Mouse (Mus musculus) thymus, postnatal 0 days (tissue): ENCODE measurements around the gene Map2k2. TPM values are rescaled to one million over a fixed set of nuclear protein-coding genes. Genes with fewer than 3 reads are reported as not detected.
"Not testable (repeated sequence)": the region's sequence is repeated elsewhere in the genome, so short reads cannot be mapped to it uniquely, and the experiment has no call there.

Source experiments
- DNase-seq: peaks from one replicate; pipeline ENCODE4 v3.0.0-alpha.2; 2015; ENCODE audit warnings: low spot score
- microRNA-seq: library from miRNA; unstranded; fragments of <30 nt; microRNA quantifications from one replicate; pipeline ENCODE4, GENCODE M21; 2016; ENCODE audit warnings: borderline number of aligned reads
- polyA plus RNA-seq: library from polyadenylated mRNA; unstranded; fragments of >200 nt; fragmentation: Nextera tagmentation; extraction: Ambion mirVana; gene quantifications from 2 replicates; pipeline ENCODE4 v1.2.1, GENCODE M21; 2015

The Map2k2 gene
- polyA plus RNA-seq, 1 experiment from 2014 or later: 150 TPM

DNA sequence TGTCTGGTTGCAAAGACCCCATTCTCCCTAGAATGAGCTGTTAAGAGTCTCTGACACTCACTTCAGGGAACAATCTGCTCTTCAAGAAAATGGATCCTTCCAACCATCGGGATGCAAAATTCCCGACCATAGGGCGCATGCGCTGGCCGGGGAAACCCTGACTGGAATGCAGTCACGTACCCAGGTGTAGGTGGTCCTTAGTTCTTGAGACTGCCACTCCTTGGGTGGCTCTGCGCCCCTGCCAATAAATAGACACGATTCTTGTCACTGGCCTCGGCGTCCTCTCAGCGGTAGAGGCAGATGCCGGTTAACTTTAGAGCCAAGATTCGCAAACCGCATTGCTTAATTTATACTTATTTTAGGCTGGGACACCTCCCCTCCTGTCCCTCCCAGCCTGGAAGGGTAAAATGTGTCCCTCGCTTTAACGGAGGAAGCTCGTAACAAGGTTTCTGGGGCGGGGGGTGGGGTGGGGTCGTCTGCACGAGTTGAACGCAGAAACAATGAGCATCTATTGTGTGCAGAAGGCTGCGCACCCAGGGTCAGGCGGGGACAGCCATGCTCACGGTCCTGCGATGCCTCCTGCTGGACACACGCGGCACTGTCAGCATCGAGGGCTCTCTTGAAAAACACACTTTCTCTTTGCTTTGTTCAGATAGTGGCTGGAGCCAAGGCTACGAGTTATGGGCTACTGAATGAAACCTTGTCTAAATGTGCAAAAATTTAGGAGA lies 69.1 kb downstream of the Map2k2 start:
- peak; percentile 90 for DNase-seq

DNA sequence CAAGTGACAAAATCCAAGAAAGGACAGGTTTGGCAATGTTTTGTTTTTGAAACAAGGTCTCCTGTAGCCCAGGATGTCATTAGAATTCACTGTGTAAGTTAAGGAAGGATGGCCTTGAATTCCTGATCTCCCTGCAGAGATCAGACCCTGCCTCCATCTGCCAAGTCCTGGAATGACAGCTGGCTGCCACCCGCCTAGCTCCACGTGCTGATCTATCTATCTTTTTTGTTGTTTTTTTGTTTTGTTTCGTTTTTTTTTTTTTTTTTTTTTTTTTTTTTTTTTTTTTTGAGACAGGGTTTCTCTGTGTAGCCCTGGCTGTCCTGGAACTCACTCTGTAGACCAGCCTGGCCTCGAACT lies 69.6 kb downstream of the Map2k2 start:
- DNase-seq: not testable (repeated sequence)

DNA sequence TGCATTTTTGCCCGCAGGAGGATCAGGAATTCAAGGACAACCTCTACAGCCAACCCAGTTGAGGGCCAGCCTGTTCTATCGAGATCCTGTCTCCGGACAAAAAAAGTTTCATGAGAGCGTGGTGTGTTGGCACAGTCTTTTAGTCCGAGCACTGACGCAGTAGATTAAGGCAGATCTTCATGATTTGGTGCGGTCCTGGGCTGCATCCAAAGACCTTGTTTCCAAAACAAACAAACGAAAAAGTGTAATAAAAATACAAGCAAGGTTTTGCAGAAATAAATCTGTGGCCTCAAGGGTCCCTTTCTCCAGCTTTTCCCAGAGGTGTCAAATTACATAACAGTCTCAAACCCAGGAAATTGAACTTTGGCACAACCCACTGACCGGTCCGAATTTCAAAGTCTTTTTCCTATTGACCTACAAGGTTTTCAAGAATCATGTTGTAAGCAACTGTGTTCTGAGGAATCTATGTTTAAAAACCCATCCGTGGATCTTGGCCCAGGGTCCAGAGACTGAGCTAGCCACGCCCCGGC lies 70.3 kb downstream of the Map2k2 start:
- DNase-seq: no peak

DNA sequence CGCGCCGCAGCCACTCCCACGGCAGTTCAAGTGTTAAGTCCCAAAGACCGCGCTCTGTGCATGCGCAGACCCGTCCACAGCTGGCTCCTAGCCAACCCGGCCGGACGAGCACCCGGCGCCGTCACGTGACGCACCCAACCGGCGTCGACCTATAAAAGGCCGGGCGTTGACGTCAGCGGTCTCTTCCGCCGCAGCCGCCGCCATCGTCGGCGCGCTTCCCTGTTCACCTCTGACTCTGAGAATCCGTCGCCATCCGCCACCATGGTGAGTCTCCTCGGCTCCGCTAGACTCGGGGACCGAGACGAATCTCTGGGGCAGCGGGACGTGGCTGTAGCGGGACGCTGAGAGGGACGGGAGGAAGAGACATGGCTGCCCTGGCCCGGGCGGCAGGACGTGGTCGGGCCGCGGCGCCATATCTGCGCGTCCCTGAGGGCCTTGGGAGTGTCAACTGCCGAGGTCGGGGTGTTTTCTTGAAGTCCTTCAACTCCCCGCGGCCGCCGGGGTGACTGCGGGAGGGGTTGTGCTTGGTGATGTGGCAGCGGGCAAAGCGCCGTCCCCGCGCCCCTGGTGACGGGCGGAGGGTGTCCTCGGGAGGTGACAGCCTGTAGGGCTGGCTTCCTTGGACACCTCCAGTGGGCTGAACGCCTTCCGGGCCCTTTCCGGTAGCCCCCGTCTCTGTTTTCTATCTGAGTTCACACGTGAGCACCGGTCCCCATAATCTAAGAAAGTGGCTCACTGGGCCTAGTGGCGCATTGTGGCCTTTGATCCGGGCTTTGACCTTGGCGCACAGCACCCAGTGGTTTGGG lies 71.0 kb downstream of the Map2k2 start, which contains the start of gene Eef2:
Eef2 (plus strand) TSS at position 166 of the 806 bp plus-strand sequence.
- DNase-seq: peak; percentile 98

DNA sequence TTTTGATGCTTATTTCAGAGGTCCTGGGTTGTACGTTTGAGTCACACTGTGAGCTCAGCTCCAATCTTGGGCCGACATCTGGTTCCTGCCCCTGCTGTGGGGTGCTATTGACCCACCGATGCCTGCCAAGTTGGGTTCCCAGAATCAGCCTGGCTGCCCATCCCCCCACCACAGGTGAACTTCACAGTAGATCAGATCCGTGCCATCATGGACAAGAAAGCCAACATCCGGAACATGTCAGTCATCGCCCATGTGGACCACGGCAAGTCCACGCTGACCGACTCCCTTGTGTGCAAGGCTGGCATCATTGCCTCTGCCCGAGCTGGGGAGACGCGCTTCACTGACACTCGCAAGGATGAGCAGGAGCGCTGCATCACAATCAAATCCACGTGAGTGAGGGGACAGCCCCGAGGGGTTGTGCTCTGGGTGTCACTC lies 71.8 kb downstream of the Map2k2 start:
- DNase-seq: no peak

DNA sequence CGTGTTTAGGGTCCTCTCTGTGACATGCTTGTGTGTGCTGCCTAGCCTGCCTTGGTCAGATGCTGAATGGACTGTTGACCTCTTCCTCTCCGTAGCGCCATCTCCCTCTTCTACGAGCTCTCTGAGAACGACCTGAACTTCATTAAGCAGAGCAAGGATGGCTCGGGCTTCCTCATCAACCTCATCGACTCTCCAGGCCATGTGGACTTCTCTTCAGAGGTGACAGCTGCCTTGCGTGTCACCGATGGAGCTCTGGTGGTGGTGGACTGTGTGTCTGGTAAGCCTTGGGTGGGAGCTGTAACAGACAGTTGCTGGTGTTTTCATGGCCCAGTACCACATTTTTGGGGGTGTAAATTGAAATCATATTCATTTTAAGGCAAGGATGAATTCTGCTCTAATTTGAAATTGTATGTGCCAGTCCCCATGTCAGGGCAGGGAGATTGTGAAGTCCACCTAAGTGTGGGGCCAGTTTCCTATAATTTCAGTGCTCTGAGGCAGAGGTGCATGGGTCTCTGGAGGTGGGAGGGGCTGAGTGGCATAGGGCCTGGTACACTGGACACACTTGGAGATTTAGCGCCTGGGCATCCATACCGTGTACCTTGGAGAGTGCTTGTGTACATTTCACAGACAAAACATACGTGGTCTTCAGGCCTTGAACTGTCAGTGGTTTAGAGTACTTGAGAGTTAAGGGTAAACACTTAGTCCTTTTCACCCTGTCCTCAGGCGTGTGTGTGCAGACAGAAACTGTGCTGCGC lies 72.4 kb downstream of the Map2k2 start:
- DNase-seq: no peak

DNA sequence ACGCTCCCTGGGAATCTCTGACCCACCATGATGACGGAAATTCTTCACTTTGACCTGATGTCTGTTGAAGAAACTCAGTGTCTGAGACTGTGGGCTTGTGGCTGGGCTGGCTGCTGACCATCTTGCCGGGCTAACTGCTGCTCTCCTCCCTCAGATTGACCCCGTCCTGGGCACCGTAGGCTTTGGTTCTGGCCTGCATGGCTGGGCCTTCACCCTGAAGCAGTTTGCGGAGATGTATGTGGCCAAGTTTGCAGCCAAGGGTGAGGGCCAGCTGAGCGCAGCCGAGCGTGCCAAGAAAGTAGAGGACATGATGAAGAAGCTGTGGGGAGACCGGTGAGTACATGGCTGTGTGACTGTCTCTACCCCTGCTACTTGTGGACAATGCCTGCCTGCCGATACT lies 73.2 kb downstream of the Map2k2 start:
- no peak for DNase-seq

DNA sequence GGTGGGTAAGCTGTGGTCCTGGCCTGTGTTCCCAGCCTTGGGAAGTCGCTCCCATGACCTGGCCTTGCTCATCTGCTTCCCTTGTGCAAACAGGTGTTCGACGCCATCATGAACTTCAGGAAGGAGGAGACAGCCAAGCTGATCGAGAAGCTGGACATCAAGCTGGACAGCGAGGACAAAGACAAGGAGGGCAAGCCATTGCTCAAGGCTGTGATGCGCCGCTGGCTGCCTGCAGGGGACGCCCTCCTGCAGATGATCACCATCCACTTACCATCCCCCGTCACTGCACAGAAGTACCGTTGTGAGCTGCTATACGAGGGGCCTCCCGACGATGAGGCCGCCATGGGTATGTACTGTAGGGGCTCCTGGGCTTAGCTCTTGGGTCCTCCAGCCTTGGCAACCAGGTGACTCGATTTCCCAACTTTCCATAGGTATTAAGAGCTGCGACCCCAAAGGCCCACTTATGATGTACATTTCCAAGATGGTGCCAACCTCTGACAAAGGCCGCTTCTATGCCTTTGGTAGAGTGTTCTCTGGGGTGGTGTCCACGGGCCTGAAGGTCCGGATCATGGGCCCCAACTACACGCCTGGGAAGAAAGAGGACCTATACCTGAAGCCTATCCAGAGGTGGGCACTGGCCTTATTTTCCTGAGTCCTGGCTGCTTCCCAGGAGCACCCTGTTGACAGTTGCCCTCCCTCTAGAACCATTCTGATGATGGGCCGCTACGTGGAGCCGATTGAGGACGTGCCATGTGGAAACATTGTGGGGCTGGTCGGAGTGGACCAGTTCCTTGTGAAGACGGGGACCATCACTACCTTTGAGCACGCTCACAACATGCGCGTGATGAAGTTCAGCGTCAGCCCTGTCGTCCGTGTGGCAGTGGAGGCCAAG lies 74.0 kb downstream of the Map2k2 start:
- DNase-seq: no peak

DNA sequence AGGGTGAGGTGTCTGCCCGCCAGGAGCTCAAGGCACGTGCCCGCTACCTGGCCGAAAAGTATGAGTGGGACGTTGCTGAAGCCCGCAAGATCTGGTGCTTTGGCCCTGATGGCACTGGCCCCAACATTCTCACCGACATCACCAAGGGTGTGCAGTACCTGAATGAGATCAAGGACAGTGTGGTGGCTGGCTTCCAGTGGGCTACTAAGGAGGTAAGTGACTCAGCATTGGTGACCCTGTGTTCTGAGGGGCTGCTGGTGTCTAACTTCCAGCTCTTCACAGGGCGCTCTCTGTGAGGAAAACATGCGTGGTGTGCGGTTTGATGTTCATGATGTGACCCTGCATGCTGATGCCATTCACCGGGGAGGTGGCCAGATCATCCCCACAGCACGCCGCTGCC lies 75.2 kb downstream of the Map2k2 start:
- DNase-seq: no peak

DNA sequence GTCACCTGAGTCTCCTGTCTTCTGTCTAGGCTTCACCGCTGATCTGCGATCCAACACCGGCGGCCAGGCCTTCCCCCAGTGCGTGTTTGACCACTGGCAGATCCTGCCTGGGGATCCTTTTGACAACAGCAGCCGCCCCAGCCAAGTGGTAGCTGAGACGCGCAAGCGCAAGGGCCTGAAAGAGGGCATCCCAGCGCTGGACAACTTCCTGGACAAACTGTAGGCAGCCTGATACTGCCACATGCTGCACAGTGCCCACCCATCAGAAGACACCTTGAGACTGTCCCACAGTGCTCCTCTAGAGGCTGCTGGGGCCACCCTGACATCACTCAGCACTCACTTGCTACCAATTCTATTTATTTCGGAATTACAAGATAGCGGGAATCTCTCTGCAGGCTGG lies 76.1 kb downstream of the Map2k2 start:
- DNase-seq: not testable (repeated sequence)

DNA sequence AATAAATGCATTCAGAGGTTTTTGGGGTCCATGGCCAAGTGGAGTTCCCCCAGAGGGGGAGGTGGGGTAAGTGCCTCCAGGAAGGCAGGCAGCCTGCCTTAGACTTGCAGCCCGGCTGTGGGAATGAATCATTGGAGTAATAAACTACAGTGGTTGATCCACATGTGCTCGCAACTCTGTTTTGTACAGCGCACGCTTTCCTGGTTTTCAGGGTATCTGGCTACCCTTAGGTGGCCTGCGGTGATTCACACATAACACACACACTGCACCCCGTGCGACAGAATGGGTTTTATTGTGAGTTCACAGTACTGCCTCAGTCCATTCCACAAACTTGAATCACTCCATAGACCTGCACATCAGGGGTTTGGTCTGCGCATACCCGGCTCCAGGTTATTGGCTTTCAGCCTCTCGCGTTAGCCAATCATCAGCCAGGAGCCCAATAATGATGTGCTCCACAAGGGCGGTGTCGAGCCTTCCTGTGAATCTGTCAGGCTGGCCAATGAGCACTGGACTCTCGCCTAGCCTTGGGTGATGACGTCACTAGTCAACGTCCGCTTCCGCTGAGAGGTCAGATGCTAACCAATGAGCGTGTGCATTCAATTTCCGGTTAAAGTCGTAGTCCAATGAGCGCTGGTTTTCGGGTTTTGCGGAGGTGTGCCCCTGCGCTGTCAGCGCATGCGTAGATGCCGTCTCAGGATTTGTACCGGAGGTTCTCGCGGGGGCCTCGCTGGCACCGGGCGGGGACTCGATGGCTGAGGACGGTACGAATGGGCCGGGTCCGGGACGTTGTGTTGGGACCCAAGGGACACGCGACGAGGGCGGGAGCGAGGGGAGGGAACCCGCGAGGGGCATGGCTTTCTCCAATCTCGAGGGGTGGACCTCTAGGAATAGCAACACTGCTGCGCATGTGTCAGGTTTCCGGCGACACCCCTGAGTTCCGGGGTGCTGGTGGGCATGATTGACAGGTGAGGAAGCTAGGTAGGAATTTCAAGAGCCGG lies 76.9 kb downstream of the Map2k2 start, which contains the start of gene Dapk3:
Dapk3 (plus strand) TSS at position 670 of the 998 bp plus-strand sequence.
- peak; percentile 99 for DNase-seq

Small RNA genes within 50 kb of the gene (microRNA-seq; reads per million reads assigned to microRNA genes)
- gene Mir5615-1: not detected
- gene Mir5615-2: not detected

Other genes starting within 250 kb of the Map2k2 start
- gene Tmprss9, start 234.1 kb upstream of the Map2k2 start, polyA plus RNA-seq: 0.08 and 0.09 TPM in 2 replicates
- gene Timm13, start 204.9 kb upstream of the Map2k2 start, polyA plus RNA-seq: 337 and 351 TPM in 2 replicates
- 28.0 and 28.5 TPM in 2 replicates for gene Lmnb2, start 187.7 kb upstream of the Map2k2 start, polyA plus RNA-seq
- gene Gadd45b, start 175.8 kb upstream of the Map2k2 start, polyA plus RNA-seq: 19.0 and 21.7 TPM in 2 replicates
- gene Gng7, start 91.0 kb upstream of the Map2k2 start, polyA plus RNA-seq: 1.5 and 1.8 TPM in 2 replicates
- 0.04 TPM in 1 of 2 replicates, not detected in the other for gene Diras1, start 80.3 kb upstream of the Map2k2 start, polyA plus RNA-seq
- 16.0 and 16.8 TPM in 2 replicates for gene Slc39a3, start 68.5 kb upstream of the Map2k2 start, polyA plus RNA-seq
- gene Sgta, start 45.7 kb upstream of the Map2k2 start, polyA plus RNA-seq: 120 and 127 TPM in 2 replicates
- 20.1 and 25.8 TPM in 2 replicates for gene Thop1, start 35.9 kb upstream of the Map2k2 start, polyA plus RNA-seq
- gene Creb3l3, start 7.0 kb upstream of the Map2k2 start, polyA plus RNA-seq: 0.24 and 0.53 TPM in 2 replicates
- gene Zbtb7a, start 29.3 kb downstream of the Map2k2 start, polyA plus RNA-seq: 34.5 and 44.9 TPM in 2 replicates
- 37.3 and 39.0 TPM in 2 replicates for gene Pias4, start 62.0 kb downstream of the Map2k2 start, polyA plus RNA-seq
- gene Eef2, start 70.7 kb downstream of the Map2k2 start, polyA plus RNA-seq: 612 and 638 TPM in 2 replicates
- 47.8 and 54.1 TPM in 2 replicates for gene Dapk3, start 77.1 kb downstream of the Map2k2 start, polyA plus RNA-seq
- gene 4930442H23Rik, start 77.9 kb downstream of the Map2k2 start, polyA plus RNA-seq: not detected in 2 replicates
- 0.08 TPM in 1 of 2 replicates, not detected in the other for gene Nmrk2, start 96.1 kb downstream of the Map2k2 start, polyA plus RNA-seq
- gene Atcay, start 124.9 kb downstream of the Map2k2 start, polyA plus RNA-seq: 0.62 and 0.70 TPM in 2 replicates
- 0.81 and 1.7 TPM in 2 replicates for gene Zfr2, start 127.2 kb downstream of the Map2k2 start, polyA plus RNA-seq
- gene Matk, start 147.0 kb downstream of the Map2k2 start, polyA plus RNA-seq: 17.7 and 19.3 TPM in 2 replicates
- 216 and 225 TPM in 2 replicates for gene Mrpl54, start 161.0 kb downstream of the Map2k2 start, polyA plus RNA-seq
- 34.8 and 38.7 TPM in 2 replicates for gene Apba3, start 161.0 kb downstream of the Map2k2 start, polyA plus RNA-seq
- gene Tjp3, start 185.7 kb downstream of the Map2k2 start, polyA plus RNA-seq: 7.8 and 9.3 TPM in 2 replicates
- 36.9 and 38.6 TPM in 2 replicates for gene Pip5k1c, start 187.0 kb downstream of the Map2k2 start, polyA plus RNA-seq
- gene Cactin, start 215.2 kb downstream of the Map2k2 start, polyA plus RNA-seq: 41.3 and 45.8 TPM in 2 replicates
- 97.5 and 103 TPM in 2 replicates for gene Tbxa2r, start 222.8 kb downstream of the Map2k2 start, polyA plus RNA-seq
- 0.14 and 0.16 TPM in 2 replicates for gene Gipc3, start 237.4 kb downstream of the Map2k2 start, polyA plus RNA-seq
- gene Hmg20b, start 244.6 kb downstream of the Map2k2 start, polyA plus RNA-seq: 88.5 and 100 TPM in 2 replicates